Mouse (Mus musculus): ENCODE results near the gene Tmem102.

Tmem102 gene

DNA sequence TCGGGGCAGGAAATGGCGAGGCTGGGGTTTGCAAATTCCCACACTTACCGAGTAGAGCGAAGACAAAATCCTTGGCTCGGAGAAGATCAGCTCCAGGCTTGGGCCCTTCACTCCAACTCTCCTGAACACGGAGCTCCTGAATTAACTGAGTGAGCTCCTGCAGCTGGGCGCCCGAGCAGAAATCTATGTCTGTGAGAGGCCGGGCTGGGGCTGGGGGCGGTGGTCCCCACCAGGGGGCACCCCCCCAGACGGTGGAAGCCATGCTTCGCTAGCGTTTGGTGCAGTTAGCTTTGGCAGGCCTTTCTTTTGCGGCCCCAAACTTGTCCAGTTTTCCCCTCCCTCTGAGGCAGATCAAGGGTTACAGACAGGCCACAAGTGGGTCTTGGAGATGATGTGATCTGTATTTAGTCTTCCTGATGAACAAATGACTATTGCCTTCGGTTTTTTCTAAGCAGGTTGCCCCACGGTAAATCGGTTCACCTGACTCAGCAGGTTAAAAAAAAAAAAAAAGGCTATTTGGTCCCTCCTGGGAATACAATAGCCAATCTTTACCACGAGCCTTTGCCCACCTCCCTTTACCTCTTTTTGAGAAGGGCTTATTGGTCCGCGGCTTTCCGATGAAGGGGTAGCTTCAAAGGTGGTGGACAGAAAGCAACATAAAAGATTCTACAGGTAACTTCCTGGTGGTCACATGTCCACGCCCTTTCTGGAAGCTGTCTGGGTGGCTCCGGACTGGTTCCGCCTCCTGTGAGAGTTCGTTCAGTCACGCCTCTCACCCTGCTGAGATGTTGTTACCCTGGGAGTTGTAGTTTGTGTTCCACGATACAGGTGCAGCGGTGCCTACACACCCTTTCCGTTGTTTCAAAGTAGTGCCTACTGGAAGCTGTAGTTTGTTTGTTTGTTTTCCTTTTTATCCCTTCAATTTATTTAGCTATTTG is at the start of gene Tmem102:
Gene Tmem102, minus strand, starts transcription at position 653 of the 938 bp plus-strand sequence.
- DNase-seq (ENCODE audit: low read depth) = no peak

- DNase-seq (ENCODE audit: low read depth) = no peak
Measured at GRCm38 (mm10) chr11:69854680-69855079, 49.3 kb upstream of the Tmem102 start.

DNA sequence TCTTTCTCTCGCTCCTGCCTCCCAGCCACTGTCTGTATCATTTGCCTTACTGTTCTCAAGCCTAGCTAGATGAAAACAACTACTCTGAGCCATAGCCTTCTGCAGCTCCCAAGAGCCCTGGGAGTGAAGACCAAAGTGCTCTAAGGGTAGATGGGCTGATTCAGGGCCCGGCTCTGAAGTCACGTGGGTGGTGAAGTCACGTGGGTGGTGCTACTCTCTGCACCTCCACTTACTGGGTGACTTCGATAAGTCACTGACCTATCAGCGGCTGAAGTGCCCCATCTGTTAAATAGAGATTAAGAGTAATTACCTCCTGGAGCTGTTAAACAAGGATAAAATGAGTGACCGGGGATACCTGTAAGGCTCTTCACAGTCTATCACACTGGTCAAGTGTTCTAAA is 48.6 kb upstream of the Tmem102 start:
- DNase-seq (ENCODE audit: low read depth) = peak; percentile 73

GRCm38 (mm10) chr11:69850754-69851153 is 45.3 kb upstream of the Tmem102 start:
- DNase-seq (ENCODE audit: low read depth) = no peak

DNA sequence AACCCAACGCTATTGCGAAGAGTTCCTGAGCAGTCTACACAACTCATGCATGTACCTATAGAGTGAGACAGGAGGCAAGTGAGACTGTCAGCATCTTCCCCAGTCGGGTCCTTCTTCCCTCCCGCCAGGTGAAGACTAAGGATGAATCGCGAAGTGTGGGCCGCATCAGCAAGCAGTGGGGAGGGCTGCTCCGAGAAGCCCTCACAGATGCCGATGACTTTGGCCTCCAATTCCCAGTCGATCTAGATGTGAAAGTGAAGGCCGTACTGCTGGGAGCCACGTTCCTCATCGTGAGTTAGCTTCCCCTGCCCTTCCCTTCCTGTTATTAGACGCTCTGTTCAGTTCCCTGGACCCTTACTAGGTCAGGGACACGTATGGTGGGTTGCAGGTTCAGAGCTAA is 44.5 kb upstream of the Tmem102 start:
- no peak for DNase-seq (ENCODE audit: low read depth)

DNA sequence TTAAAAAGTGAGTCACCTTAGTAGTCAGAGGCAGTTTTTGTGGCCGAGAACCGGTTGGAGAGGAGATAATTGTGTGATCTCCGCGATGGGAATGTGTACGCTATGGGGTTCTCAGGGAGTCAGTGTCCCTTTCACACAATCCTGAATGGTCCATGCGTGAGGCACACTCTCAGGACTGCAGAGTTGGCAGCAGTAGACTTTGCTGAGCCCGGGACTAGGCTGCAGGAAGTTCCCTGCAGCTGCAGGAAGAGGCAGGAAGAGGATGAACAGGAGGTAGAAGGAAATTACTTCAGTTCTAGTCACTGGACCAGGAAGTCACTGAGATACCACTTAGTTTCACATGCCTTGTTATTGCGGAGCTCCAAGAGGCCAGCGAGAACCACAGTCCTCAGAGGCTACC is 43.7 kb upstream of the Tmem102 start:
- DNase-seq (ENCODE audit: low read depth) = no peak

- DNase-seq (ENCODE audit: low read depth) = no peak
Measured at GRCm38 (mm10) chr11:69848021-69848420, 42.6 kb upstream of the Tmem102 start.

- DNase-seq (ENCODE audit: low read depth) = no peak
Measured at GRCm38 (mm10) chr11:69846738-69847688, 41.6 kb upstream of the Tmem102 start.

DNA sequence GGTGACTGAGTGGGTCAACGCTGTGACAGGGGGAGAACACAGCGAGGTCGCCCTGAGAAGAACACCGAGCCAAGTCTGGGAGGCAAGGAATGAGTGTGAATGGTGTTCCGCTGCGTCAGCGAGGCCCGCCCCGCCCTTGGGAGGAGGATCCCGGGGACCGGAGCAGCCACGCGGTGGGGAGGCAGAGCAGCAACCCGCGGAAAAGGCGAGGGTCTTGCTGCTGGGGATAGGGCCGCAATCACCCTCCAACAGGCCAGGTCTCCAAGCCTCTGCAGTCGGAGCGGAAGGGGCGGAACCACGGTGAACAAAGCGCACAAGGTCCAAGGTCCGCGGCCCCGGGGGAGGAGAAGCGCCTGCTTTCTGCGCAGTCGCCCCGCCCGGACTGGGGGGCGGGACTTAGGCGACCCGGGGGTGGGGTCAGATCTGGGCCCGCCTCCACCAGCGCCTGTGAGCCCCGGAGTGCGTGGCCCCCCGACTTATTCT is 40.8 kb upstream of the Tmem102 start, which contains the start of gene Plscr3:
Gene Plscr3, plus strand, starts transcription at position 179 of the 483 bp plus-strand sequence.
- peak; percentile 87 for DNase-seq (ENCODE audit: low read depth)

GRCm38 (mm10) chr11:69838714-69839104 is 33.3 kb upstream of the Tmem102 start:
- DNase-seq (ENCODE audit: low read depth) = no peak

DNA sequence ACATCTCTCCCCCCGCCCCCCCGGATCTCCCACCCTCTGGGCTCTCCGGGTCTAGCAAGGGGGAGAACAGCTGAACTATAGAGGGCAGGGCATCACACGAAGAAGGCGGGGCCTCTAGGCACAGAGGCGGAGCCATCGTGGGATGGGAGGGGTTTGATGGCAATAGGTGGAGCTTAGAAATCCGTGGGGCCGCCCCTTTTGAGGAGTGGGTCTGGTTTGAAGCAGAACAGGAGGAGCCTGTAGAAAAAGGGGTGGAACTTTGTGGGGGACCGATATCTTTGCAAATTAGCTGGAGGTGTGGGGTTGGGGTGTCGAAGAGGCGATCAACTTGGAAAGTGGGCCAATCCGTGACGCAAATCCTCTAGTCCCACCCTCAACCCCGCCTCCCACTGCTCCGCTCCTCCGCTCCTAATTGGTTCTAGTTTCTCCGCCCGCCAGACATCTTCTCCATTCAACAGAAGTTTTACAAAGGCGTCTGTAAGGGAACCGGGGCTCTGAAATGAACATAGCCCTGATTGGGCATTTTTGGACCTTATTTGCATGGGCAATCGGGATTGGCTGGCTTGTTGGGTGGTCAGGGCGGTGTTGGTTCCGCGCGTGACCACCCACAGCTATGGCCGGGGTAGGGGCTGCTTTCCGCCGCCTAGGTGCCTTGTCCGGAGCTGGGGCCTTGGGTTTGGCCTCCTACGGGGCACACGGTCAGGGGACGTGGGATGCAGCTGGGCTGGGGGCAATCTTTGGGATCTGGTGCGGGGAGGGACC is 32.7 kb upstream of the Tmem102 start, which contains the start of gene Tmem256:
Gene Tmem256, plus strand, starts transcription at position 563 of the 762 bp plus-strand sequence.
- peak; percentile 98 for DNase-seq (ENCODE audit: low read depth)

GRCm38 (mm10) chr11:69837604-69837951 is 32.2 kb upstream of the Tmem102 start, which contains the start of gene Nlgn2:
Nlgn2 (minus strand) TSS chr11:69837784.
- peak; percentile 57 for DNase-seq (ENCODE audit: low read depth)

DNA sequence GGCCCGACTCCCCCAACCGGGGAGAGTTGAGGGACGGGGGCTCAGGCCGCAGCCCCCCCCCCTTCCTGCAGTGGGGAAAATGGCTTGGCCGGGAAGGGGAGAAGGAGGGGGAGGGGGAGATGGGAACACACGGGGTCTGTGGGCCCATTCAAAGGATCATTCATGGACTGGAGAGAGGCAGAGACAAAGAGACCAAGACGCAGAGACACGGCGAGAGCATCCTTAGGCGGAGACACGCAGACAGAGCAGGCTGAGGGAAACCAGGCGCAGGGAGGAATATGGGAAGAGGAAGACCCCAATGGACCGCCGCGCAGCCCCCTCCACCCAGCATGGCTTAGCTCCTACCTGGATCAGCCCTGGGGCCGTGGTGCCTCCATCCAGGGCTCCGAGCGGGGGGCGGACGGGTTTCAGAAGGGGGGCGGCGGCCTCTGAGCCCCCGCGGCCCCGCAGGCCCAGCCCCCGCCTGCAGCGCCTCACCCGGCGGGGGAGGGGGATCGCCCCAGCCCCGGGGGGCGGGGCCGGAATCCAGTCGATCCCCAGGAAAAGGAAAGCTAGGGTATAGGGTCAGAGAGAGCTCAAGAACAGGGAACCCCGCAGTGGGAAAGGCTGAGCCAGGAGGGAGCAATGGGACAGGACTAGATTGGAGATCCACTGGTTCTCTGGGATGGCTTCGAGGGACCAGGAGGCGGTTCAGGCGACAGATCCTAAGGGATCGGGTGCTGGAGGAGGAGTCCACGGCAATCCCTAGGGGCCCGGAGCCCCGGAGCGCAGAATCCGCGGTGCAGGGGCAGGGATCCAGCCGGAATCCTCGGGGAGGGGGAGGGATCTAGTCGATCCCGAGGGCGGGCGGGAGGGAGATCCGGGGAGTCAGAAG is 31.5 kb upstream of the Tmem102 start:
- DNase-seq (ENCODE audit: low read depth) = no peak

GRCm38 (mm10) chr11:69835966-69836335 is 30.5 kb upstream of the Tmem102 start:
- no peak for DNase-seq (ENCODE audit: low read depth)

DNA sequence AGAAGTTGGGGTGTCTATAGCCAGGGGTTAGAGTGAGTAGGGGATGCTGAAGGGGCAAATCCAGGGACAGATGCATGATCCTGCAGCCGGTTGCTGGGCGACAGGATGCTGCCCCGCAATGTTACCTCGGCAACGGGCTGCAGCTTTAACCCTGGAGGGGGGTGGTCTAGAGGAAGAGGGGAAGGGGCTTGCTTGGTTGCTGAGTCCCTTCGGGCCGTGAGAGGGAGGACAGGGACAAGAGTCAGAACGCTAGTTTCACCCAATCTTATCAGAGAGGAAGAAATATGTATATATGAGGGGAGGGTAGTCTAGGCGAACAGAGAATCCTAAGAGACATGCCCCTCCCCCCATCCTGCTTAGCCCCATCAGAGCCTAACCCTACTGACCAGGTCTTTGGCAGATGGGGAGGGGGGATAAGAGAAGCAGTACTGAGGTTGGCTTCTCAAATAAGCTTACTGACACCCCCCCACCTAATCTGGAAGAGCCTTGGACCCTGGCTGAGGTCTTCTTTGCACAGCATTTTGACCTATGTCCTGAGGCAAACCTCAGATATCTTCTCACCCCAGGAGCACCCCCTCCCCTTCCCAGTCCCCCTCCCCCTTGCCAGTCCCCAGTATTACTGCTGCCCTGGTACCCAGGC is 30.0 kb upstream of the Tmem102 start:
- DNase-seq (ENCODE audit: low read depth) = no peak

DNA sequence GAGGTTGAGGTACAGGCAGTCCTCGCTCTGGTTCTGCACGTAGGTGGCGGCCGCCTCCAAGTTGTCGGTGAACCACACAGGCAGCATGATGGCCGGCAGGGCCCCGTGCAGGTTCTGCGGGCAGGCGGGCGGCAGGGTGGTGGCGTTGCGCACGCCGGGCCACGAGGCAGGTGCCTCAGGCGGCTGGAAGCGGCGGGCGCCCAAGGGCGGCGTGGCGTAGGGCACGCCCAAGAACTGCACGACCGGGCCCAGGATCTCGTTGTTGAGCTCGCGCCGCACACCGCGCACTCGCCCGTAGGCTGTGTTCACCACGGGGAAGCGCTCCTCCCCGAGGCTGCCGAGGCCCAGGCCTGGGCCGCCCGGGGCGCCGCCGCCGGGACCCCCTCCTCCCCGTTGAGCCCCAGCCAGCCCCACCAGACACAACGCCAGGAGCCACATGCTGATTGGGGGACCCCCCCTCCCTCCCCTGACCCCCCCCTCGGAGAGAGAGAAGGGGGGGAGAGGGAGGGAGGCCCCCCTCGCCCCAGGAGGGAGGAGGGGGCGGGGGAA is 28.7 kb upstream of the Tmem102 start:
- no peak for DNase-seq (ENCODE audit: low read depth)

DNA sequence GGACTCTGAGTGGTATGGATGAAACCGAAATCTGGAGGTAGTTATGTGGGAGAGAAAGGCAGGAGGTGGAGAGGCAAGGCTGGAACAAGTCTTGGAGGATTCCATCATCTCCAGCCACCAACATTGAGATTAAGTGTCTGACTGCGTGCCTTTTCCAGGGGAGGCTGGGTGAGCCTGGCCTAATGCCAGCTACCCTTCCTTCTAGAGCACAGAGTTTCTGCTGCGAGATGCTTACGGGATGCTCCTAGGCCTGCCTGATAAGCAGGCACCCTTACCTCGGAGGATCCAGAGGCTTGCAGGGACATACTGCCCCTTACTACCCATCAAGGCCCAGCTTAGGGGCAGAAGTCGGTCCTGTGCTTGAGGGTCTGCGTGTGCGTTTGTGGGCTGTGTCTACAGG is 28.1 kb upstream of the Tmem102 start:
- no peak for DNase-seq (ENCODE audit: low read depth)

DNA sequence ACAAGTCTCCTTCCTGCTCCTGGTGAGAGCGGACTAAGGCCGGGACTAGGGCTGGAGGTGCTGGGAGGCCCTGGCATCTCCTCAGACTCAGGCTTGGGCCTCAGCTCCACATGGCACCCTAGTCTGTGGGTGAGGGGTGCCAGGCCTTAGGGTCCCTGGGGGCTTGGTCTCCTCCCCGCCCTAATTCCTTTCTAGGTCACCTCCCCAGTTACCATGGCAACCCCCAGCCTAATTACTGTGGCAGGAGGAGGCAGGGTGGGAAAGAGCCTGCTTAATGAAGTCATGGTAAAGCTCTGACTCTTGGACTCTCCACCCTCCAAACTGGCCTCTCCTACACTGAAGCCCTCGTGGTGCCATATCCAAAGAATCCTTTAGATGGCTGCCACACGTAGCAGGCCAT is 23.4 kb upstream of the Tmem102 start:
- DNase-seq (ENCODE audit: low read depth) = no peak

DNA sequence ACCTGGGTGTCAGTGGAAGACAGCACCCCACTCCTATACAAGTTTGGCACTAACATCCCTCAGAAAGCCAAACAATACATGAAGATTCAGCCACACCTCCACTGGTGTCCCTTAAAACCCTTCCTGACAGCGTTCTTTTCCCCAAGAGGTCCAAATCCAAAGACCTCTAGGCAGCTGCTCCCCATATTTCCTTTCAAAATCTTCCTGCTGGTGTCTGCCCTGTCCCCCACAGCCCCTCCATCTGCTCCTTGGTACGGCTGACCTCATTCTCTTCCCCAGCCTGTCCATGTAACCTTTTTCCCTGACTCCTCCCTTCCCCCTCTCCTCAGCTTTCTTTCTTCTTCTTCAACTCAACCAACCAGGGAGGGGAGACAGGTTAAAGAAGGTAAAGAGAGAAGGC is 18.0 kb upstream of the Tmem102 start:
- no peak for DNase-seq (ENCODE audit: low read depth)

- DNase-seq (ENCODE audit: low read depth) = no peak
Measured at GRCm38 (mm10) chr11:69822080-69822479, 16.7 kb upstream of the Tmem102 start, which contains the start of gene Spem1. Spem1 (minus strand) TSS chr11:69822180.

Data from c-Kit-positive CD71-negative TER-119-negative erythroid progenitor cells, embryonic 14.5 days (primary cell).